Mouse (Mus musculus): ENCODE results near the gene Anln.
"Not testable (repeated sequence)": the region's sequence is repeated elsewhere in the genome, so short reads cannot be mapped to it uniquely, and the experiment has no call there.

The Anln gene

DNA sequence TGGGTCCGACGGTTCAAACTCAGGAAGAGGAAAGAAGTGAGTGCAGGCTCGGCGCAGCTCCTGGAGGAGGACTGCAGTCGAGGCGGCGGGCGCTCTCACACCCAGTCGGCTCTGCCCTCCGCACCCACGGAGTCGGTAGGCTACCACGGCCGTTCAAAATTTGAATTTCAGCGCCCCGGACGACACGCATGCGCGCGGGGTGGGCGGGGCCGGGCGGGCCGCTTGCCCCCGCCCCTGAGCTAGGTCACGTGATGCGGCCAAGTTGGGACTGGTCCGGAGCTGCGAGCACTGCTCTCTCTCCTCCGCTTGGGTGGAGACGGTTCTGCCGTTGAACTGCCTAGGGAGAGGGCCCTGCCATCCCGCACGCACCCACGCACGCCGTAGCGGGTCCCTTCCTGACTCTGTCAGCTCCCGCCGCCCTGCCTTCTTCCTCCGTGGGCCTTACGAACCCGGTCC lies at the start of gene Anln:
Gene Anln (minus strand): TSS at position 168 of the 456 bp plus-strand sequence.
- peak; percentile 87 to 88 for DNase-seq

DNA sequence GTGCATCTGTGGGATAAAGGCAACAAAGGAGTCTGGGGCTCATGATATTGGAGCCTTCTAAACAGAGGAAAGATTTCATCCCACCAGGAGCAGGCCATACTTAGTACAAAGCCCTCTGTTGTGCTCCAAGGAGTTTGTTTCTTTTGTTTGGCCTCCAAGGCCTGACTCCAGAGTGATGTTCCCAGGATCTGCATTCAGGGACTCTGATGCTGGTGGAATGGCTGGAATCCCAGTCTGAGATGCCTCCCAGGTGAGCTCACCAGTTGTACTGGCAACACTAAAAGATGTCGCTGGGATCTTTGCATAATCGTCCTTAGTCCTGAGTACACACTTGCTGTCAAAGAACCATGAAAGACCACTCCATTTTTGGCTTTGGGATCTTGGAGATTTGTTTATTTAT lies 45.1 kb upstream of the Anln start:
- DNase-seq = no peak

DNA sequence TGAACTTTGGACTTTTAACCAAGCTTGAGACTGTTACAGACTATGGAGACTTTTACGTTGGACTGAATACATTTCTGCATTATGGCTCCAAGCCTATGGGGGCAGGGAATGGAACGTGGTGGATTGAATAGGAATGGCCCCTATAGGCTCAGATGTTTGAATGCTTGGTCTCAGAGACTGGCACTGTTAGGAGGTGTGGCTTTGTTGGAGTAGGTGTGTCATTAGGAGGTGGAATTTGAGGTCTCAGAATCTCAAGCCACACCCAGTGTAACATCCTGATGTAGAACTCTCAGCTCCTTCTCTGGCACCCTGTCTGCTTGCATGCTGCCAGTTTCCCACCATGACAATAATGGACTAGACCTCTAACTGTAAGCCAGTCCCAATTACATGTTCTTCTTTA lies 44.2 kb upstream of the Anln start:
- no peak for DNase-seq

DNA sequence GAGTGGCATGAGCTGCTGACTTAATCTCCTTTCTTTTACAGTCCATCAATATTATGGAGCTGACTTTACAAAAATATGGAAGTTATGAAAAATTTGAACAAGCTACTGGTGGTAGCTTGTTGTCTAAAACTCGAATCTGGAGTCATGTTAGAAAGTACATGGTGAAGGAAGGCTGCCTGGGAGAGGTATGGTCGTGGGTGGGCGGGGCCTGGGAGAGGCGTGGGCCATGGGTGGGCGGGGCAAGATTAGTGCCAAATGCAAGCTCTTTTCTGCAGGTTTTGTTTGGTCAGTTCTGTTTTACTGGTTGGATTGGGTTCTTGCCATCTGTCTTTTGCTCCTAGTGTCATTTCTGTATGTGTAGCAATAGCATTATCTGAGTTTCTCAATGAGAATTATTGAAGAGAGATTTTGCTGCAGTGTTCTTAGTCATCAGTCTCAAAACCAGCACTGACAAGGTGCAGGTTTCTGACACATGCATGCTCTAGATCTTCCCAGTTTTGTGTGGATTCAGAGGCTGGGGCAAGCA lies 41.4 kb upstream of the Anln start:
- no peak for DNase-seq

DNA sequence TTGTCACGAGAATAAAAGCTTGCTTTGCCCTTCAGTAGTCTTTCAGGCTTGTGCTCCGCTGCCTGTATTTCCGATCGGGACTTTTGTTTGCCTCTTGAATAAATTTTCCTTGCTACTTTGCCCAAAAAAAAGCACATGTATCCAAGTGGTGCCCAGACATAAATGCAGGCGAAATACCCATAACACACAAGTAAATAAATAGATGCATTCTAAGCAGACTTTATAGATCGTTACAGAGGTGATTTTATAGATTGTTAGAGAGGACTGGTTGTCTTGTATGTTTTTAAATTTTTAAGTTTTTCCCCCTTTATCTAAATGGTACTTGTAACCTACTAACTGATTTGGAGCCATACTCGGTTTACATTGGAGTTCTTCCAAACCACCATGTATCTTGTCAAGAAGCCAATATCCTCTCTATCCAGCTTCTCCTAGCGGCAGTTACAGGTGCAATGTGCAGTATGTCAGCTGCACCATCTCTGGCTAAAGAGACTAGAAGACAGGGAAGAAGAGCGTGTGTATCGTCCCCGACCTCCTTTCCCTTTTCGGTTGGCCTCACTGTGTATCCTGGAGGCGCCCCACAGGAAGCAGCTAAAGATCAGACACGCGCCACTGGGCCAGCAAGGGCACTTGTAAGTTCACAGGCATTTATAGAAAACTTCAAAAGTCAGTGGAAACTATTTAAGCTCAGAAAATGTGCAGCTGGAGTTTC lies 40.7 kb upstream of the Anln start:
- DNase-seq = peak; percentile 19 to 35

DNA sequence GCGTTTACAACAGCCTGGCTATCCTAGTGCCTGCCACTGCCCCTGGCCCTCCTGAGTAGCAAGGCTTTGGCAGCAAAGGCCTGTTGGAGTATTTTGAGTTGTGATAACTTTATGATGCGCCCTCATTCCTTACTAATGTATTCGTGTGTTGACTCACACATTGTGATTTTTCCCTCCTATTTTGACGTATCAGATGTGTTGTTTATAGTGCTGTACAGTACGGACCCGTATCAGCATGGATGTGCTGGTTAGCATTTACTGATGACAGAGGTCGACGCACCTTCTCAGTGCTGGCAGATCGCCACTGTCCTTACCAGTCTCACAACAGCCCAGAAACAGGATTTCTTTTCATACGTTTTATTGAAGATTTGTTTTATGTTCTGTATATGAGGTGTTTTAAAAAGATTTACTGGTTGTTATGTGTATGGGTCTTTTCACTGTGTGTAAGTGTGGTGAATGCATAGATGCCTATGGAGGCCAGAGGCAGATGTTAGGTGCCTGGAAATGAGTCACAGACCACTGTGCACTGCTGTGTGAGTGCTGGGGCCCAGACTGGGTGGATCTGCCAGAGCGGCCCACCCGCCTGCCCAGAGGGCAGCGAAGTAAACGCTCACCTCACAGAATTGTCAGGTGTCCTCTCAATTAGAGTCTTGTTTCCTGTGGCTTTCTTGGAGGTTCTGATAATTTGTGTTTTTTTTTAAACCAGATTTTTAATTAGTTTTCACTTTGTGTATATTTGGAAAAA lies 39.9 kb upstream of the Anln start:
- DNase-seq = no peak

DNA sequence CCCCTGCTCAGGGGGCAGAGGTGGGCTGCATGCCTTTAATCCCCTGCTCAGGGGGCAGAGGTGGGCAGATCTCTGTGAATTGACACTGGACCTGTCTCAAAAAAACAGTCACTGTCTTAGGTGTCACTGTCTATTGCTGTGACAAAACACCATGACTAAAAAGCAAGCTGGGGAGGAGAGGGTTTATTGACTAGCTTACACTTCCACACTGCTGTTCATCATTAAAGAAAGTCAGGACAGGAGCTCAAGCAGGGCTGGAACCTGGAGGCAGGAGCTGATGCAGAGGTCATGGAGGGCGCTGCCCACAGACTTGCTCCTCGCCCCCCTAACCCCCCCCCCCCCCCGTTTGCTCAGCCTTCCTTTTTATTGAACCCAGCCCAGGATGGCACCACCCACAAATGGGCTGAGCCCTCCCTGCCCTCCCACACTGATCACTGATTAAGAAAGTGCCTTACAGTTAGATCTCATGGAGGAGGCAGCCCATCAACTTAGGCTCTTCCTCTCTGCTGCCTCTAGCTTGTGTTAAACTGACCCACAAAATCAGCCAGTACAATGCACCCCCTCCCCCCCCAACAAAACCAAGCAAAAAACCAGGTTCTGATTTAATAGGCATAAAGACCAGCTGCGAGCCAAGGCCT lies 39.2 kb upstream of the Anln start:
- DNase-seq = no peak

DNA sequence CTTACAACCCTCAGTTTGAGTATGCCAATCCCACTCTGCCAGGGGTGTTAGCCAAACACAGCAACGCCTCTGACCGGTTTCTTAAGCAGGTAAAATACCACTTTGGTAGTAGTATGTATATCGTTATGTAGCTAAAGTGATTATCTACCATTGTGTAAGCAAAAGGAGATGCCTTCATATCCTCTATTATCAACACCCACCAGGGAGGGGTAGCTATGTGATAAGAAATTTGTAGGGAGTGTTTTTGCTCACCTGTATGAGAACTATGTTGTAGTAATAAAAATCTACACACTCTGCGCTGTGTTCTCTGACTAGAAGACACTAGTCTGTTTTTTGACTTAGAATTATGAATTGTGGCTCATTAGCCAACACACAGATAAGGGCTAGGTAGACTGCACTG lies 35.7 kb upstream of the Anln start:
- DNase-seq = no peak

DNA sequence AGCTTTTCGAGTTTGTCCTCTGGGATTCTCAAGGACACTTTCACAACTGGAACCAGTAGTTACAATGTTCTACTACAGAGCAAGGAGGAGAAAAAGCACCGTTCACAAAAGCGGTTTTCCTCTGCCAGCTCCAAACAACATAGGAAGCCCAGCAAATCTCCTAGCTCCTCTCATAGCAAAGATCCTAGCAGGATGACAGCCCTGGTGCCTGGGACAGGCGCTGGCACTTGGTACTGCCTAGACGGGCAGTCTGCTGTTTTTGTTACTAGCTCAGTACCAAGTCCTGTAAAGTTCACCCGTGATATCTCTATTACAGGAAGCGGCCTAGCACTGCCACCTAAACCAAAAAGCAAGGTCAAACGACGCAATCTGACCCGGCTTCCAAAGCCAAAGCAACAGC lies 35.2 kb upstream of the Anln start:
- DNase-seq = no peak

DNA sequence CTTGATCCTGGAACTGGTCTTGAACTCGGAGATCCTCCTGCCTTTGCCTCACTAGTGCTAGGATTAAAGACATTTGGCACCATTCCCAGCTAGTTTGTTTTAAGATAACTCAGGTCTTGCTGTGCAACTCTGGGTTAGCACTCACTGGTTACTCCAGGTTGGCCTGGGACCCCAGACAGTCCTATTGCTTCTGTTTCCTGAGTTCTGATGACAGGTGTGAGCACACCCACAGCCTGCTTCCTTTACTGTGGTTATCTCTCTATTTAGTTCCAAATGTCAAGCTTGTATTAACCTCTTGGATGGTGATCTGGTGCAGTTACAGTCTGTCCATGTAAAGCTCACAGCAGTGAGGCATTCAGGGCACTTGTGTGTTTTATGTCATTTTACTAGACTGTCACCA lies 34.5 kb upstream of the Anln start:
- no peak for DNase-seq

DNA sequence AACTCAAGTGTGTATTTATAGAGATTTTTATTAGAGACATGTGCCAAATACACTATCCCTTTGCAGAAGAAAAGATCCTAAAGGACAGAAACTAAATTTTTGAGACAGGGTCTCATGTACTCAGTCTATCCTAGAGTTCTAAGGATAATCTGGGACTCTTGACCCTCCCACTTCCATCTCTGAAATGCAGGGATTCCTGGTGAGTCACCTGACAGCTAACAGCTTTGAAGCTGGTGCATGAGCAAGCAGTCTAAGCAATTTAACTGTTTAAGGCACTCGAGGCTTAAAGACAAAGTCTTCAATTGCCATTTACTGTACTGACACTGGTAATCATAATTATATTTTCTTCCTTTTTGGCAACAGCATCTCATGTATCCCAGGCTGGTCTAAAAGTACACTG lies 33.6 kb upstream of the Anln start:
- no peak for DNase-seq

DNA sequence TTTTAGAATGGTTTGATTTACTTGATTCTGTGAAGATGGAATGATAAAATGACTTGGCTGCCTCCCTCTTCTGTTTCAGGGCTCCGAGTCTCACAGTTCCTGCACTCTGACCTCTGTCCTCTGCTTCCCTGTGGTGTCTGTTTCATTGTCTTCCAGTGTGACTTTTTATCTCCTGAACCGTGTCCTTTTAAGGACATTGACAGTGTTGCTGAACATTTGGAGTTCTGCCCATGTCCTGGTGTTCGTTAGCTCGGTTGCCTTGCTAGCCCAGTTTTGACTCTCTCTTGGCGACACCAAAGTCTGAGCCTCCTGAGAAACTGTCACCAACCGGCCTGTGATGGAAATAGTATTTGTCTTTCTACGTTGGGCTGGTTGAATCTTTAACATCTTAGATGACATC lies 31.5 kb upstream of the Anln start:
- peak; percentile 33 to 57 for DNase-seq

DNA sequence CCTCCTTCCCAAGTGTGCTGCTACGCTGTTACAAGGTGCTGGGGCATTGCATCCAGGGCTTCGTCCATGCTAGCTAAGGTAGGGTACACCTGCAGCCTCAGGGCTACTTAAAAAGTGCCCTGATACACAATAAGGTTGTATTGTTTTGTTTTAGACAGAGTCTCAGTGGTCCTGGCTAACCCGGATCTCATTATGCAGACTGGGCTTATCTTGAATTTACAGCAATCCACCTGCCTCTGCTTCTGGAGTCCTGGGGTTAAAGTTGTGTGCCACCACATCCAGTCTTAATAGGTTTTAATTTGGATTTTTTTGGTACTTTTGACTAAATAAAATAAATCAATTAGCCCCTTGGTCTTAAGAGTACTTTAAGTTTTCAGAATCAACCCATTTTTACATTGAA lies 30.9 kb upstream of the Anln start:
- no peak for DNase-seq

DNA sequence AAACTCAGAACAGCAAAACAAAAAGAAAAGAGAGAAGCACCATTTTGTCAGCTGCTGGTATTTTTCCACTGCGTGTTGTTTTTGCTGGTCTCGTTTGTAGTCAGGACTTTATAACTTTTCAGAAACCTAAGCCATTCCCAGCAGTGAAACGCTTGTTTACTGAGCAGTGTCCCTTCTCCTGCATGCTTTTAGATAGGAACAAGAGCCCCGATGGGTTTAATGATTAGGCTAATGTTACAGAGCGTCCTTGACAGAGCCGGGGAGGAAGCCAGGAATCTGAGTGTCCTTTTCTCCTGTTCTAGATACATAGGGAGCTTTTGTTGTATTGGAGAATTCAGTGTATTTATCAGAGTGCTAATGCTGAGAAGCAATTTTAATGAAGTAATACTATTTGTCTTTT lies 28.6 kb upstream of the Anln start:
- DNase-seq = no peak

DNA sequence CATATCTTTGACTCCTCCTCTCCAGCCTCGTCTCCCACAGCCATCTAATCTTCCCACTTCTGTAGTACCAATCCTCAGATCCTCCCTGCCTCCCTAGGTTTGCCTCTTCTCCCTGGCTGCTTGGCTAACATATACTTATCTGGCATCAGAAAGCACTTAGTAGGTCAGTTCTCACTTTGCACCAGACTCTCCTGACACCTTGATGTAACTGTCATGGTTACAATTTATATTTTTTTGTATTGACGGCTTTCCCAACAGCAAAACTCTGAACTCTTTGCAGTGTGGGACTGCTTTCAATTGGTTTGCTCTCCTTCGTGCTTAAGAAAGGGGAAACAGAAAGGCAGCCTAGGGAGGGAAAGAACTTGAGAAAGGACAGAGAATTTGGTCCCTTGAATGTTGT lies 27.2 kb upstream of the Anln start:
- no peak for DNase-seq

DNA sequence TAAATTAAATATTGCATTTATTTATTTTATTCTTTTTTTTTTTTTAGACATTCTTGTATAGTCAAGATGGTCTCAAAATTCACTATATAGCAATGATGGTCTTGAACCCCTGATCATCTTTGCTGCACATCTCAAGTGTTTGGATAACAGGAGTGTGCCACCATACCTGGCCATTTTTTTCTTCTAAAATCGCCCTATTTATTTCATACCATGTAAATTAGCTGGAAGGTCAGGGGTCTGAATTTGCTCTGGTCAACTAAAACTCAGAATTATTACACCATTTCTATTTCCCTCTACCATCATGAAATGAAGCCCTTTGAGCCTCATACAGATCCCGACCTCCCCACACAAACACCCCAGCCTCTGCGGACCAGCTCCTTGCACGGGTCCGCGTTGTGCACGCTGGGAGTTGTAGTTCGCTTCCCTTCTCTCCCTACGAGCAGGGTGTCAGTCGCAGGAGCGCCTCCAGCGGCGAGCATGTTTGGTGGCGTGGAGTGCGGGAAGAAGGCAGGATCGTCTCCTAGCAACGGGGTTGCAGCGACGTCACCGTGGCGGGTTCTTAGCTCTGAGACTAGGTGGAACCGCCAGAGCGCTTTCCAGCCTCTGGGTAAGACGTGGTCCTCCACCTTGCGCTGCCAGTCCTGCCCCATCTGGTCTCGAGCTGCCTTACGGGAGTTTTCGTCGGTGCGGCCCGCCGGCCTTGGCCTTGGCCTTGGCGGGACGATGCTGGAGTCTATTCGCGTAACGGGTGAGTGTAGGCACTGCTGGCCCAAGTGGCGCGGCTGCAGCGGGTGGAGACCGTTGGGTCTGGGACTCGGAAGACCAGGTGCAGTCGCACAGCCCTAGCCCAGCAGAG lies 22.2 kb upstream of the Anln start, which contains the start of gene 9530077C05Rik:
Gene 9530077C05Rik (plus strand): TSS at position 512 of the 856 bp plus-strand sequence.
- DNase-seq = peak; percentile 99 to 100

DNA sequence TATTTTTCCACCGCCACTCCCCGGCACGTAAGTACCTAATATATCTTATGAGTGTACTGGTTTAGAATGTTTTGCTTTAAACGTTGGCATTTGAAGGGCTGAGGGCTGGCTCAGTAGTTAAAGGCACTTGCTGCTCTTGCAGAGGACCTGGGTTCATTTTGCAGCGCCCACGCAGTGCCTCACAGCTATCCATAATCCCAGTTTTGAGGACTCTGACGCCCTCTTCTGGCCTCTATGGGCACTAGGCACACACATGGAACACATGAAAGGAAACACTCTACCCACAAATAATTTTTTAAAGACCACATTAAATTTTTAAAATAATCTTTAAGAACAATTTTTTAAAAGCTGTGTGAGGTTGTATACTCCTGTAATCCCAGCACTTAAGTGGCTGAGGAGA lies 20.5 kb upstream of the Anln start:
- DNase-seq = no peak

DNA sequence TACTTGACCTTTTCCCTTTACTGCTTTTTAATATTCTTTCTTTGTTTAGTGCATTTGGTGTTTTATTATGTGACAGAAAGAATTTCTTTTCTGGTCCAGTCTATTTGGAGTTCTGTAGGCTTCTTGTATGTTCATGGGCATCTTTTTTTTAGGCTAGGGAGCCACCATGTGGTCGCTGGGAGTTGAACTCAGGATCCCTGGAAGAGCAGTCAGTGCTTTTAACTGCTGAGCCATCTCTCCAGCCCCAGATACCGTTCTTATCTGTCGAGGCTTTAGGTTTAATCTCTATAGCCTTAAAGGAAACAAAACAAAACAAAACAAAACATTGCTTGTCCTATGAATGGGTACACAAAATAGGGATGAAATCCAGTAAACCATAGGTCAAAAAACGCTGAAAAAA lies 19.4 kb upstream of the Anln start:
- DNase-seq = not testable (repeated sequence)

DNA sequence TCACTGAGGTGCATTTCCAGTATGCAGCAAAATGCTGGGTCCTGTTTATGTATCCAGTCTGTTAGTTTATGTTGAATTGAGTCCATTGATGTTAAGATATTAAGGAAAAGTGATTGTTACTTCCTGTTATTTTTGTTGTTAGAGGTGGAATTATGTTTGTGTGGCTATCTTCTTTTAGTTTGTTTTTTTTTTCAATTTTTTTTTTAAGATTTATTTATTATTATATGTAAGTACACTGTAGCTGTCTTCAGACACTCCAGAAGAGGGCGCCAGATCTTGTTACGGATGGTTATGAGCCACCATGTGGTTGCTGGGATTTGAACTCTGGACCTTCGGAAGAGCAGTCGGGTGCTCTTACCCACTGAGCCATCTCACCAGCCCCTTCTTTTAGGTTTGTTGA lies 18.6 kb upstream of the Anln start:
- DNase-seq = not testable (repeated sequence)

DNA sequence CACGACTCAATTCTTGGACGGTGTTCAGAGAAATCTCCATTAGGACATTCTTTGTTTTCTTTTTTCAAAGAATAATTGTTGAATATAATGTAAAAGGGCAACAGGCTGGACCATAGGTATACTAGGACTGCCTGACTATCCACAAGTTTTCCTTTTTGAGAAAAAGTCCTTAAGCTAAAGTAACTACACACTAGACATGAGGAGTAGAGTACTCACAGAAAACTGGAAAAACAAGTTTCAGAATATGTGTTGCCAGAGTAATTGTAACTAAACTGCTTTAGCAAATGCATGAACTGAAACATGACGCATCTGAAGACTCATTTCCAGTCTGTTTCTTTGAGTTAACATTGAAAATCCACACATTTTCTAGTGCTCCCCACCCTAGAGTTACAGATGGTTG lies 16.4 kb upstream of the Anln start:
- no peak for DNase-seq

DNA sequence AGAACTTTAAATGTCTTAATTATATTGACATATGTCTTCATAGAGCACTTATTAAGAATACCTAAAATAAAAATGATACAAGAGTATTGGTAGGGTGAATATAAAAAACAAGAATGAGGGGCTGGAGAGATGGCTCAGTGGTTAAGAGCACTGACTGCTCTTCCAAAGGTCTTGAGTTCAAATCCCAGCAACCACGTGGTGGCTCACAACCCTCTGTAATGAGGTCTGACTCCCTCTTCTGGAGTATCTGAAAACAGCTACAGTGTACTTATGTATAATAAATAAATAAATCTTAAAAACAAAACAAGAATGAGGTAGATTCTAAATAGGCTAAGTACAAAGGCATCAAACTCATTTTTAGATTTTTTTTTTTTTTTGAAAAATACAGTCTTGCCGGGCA lies 14.5 kb upstream of the Anln start:
- DNase-seq = not testable (repeated sequence)

DNA sequence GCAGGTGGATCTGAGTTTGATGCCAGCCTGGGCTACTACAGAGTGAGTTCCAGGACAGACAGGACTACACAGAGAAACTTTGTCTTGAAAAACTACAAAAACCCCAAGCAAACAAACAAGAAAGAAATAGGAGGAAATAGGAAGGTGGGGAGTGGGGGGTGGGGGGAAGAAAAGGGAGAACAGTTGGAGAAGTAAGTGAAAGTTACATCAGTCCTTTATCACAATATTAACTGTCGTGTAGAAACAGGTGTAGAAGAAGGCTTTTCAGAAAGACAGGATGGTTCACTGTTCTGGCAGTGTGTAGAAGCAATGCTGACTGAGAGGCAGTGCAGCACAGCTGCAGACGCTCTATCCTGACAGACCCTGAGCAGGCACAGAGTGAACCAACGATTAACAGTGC lies 14.0 kb upstream of the Anln start:
- no peak for DNase-seq

DNA sequence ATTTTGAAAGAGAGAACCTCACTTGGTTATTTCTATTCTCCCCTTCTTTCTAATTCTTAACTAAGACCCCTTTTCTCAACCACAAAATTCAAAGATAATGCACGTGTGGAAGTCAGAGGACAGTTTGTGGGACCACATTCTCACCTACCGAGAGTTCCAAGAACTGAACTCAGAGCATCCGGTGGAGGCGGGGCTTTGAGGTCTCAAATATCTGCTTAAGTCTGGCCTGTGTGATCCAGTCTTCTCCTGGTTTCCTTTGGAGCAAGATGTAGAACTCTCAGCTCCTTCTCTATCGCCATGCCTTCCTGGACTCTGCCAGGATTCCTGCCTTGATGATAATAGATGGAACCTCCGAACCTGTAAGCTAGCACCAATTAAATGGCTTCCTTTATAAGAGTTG lies 13.0 kb upstream of the Anln start:
- no peak for DNase-seq
